Mouse (Mus musculus) neural tube, embryonic 10.5 days (tissue): ENCODE results near the gene Kdm3a.

ENCODE experiments used
- DNase-seq: peaks from one replicate; pipeline ENCODE4 v3.0.0-alpha.2; 2017; ENCODE audit warnings: low spot score; ENCODE audit errors: extremely low spot score

Gene Kdm3a

DNA sequence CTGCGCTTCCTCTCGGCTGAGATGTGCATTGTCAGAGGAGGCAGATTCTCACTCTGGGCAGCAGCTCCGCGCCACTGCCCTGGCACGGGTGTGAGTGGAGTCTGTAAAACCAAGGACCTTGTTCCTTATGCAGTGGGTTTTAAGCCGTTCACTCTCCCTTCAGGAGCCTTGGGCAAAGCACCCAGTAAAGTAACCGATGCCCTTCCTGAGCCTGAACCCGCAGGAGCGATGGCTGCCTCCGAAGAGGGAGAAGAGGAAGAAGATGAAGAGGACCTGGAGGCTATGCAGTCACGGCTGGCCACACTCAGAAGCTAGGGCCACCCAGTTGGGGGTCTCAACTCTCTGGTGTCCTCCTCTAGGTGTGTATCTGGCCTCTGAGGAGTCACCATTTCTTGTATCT is 53.3 kb downstream of the Kdm3a start:
- DNase-seq, result no peak

DNA sequence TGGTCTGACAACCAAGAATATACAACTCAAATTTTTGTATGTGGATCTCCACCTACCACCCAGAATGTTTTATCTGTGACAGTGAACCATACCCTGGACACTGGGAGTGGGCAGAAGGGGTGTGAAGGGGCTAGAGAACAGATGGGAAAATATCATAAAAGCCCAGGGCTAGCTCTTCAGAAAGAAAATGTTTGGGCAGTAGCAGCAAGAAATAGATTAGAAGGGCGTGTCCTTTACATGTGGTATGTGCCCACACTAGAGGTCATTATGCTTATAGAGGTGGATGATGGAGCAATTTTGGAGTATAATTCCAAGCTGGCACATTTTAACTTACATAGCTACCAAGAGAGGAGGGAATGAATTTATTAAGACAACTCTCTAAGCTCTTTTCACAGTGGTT is 57.4 kb downstream of the Kdm3a start:
- DNase-seq, result no peak

DNA sequence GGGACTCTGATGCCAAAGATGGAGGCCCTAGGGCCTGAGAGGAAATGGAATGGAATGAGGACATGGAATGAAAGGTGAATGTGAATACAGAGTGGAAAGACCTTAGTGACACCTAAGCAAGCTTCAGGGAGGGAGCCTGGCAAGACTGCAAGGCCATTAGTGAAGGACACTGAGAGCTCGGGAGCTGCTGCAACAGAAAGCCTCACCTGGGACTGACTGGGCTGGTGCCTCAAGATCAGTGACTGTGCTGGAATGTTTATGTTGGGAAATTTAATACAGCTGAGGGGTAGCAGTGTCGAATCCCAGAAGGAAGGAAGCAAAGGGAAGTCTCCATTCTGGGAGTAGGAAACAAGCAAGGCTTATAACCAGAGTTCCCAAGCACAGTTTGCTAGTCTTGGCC is 63.8 kb downstream of the Kdm3a start:
- DNase-seq, result no peak

DNA sequence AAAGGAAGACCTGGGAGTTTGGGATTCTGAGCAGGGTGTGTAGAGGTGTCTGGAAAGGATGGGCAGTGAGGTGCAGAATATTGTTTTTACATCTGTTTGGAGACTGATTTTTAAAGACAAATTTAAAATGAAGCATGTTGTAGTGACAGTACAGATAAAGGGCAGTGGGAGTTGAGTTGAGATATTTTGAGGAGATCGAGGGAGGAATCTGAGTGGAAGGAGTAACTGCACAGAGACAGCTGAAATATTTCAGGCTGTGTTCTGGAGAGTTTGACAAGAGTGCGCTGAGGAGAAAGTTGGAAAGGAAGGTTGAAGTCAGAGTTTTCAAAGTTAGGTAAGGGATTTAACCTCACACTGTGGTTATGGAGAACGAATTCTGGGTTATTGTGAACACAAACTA is 64.2 kb downstream of the Kdm3a start:
- DNase-seq, result no peak

DNA sequence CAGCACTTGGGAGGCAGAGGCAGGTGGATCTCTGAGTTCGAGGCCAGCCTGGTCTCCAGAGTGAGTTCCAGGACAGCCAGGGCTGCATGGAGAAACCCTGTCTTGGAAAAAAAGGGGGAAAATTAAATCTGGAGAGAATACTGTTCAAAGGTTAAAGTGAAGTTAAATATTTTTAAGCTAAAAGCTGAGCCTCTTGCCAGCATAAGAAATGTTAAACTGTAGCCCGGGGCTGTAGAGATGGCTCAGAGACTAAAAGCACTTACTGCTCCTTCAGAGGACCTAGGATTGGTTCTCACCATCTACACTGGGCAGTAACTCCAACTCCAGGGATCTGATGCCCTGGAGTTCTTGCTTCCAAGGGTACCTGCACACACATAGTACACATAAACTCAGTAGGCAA is 76.0 kb downstream of the Kdm3a start:
- DNase-seq, result no peak

DNA sequence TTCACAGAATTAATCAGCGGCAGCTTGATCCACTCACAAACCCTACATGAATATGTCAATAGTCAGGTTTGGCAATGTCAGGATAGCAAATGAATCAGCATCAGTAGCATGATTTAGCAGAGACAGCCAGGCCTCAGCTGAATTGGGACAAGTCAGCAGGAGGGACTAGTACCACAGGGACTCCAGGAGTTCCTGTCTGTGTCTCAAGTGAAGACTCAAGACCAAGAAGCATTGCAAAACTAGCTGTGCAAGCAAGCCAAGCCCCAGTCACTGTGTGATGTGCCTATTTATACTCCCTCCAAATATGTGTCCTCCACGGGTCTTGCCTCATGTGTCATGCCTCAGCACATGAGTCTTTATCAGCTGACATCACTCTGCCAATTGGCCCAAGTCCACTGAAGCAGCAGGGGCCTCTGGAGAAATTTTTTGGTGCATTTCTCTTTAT is 77.3 kb downstream of the Kdm3a start:
- no peak for DNase-seq

DNA sequence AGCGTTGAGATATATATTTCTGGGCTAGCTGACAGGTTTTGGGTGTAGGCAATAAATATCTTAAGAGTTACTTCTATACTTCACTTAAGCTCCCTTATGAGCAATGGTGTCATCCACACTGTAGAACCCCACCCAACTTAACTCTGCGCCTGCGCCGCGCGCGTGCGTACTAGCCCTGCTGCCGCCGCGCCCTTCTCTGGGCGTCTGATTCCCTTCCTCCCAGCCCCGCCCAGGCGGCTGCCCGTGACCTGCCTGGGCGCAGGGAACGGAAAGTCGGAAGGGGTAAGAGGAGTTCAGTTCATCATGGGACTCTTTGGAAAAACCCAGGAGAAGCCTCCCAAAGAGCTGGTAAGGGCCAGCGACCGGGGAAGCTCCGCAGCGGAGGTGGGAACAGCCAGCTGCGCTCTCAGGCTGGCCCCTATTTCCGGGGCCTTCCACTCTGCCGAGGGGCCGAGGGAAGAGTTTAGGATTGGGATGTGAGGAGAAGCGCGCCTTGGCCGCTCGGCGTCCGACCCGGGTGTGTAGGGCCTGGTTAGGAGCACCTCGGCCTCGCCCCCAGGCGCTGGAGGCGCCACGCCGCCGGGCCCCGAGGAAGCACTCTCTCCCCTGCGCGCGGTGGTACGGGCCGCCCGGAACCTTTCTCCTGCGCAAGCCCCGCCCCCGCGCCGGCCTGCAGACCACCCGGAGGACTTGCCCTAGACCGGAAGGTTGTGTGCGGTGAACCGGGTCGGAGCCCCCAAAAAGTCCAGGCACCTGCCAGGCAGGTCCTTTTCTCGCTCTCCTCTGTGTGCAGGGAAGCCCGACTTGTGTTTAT is 88.9 kb downstream of the Kdm3a start, which contains the start of gene Chmp3:
Gene Chmp3, plus strand, starts transcription at position 112 of the 814 bp plus-strand sequence.
- DNase-seq, result peak; percentile 94
